Mouse (Mus musculus) olfactory bulb, adult 2 months (tissue): ENCODE measurements around the gene Fam172a.

Experiments
- CTCF ChIP-seq: fragments of 200-500 bp; IDR thresholded peaks from 2 replicates; pipeline ENCODE4 v1.5.1; 2012; ENCODE audit warnings: low read depth, mild to moderate bottlenecking, low read length, moderate library complexity; ENCODE audit not compliant: insufficient read depth
- POLR2A ChIP-seq: fragments of 200-500 bp; IDR thresholded peaks from 2 replicates; pipeline ENCODE4 v1.6.1; 2012; ENCODE audit warnings: mild to moderate bottlenecking, low read depth, low read length, moderate library complexity; ENCODE audit not compliant: insufficient read depth

DNA sequence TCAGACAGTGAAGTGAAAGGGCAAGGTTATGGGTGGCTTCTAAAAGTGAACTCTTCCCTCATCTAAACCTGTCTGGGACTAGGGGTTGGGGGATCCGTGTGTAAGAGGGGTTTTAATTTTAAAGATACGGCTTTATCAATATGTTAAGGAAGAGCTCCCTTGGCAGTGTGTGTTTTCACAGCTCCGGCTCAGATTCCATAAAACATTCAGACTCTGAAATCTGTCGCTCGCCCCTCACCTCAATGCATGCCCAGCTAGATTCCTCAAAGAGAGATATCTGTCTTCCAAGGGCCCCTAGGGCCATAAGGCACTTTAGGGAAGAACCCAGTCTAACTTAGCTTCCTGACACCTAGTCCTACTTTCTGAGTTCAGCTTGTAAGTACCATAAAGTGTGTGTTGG, 486.0 kb downstream of the Fam172a start:
- no peak for TF ChIP-seq POLR2A
- no peak for TF ChIP-seq CTCF
